Mouse (Mus musculus) cerebral cortex, adult 2 months (tissue): ENCODE measurements around the gene Tbc1d8.

ENCODE experiments used
- WGBS: fragments of 180-500 bp; shearing (Covaris S2); methylation state at CpG from one replicate; pipeline ENCODE4 v1.1.7; 2018; 5-methylcytosine and 5-hydroxymethylcytosine counted together

The Tbc1d8 gene

GRCm38 (mm10) chr1:39478896-39479200, 293 bp upstream of the Tbc1d8 start:
- 4% methylated on average over 10 of the region's 10 CpGs for WGBS

- 76% methylated on average over 5 of the region's 5 CpGs for WGBS
Measured at GRCm38 (mm10) chr1:39477064-39477463, 1.5 kb downstream of the Tbc1d8 start.

GRCm38 (mm10) chr1:39476341-39476740, 2.2 kb downstream of the Tbc1d8 start:
- WGBS: 93% methylated on average over 1 of the region's 1 CpGs

GRCm38 (mm10) chr1:39474516-39474915, 4.0 kb downstream of the Tbc1d8 start:
- 62% methylated on average over 9 of the region's 9 CpGs for WGBS

GRCm38 (mm10) chr1:39471298-39471902, 7.2 kb downstream of the Tbc1d8 start:
- 86% methylated on average over 9 of the region's 9 CpGs for WGBS

- WGBS: 82% methylated on average over 7 of the region's 7 CpGs
Measured at GRCm38 (mm10) chr1:39468982-39469381, 9.6 kb downstream of the Tbc1d8 start.

GRCm38 (mm10) chr1:39466526-39466925, 12.0 kb downstream of the Tbc1d8 start:
- 94% methylated on average over 13 of the region's 13 CpGs for WGBS

GRCm38 (mm10) chr1:39464760-39465159, 13.8 kb downstream of the Tbc1d8 start:
- WGBS: 96% methylated on average over 3 of the region's 3 CpGs

GRCm38 (mm10) chr1:39462937-39463444, 15.6 kb downstream of the Tbc1d8 start:
- WGBS: 83% methylated on average over 6 of the region's 6 CpGs

- WGBS: 52% methylated on average over 13 of the region's 13 CpGs
Measured at GRCm38 (mm10) chr1:39462036-39462435, 16.5 kb downstream of the Tbc1d8 start.

GRCm38 (mm10) chr1:39460495-39460894, 18.1 kb downstream of the Tbc1d8 start:
- 55% methylated on average over 5 of the region's 5 CpGs for WGBS

- 88% methylated on average over 13 of the region's 13 CpGs for WGBS
Measured at GRCm38 (mm10) chr1:39457887-39458874, 20.4 kb downstream of the Tbc1d8 start.

- WGBS: 87% methylated on average over 5 of the region's 5 CpGs
Measured at GRCm38 (mm10) chr1:39456421-39456853, 22.1 kb downstream of the Tbc1d8 start.

GRCm38 (mm10) chr1:39455350-39456023, 23.1 kb downstream of the Tbc1d8 start:
- WGBS: 85% methylated on average over 23 of the region's 23 CpGs

GRCm38 (mm10) chr1:39454783-39455175, 23.8 kb downstream of the Tbc1d8 start:
- WGBS: 73% methylated on average over 4 of the region's 4 CpGs

- WGBS: 76% methylated on average over 9 of the region's 9 CpGs
Measured at GRCm38 (mm10) chr1:39454108-39454782, 24.3 kb downstream of the Tbc1d8 start.

GRCm38 (mm10) chr1:39452203-39452602, 26.4 kb downstream of the Tbc1d8 start:
- 96% methylated on average over 4 of the region's 4 CpGs for WGBS

GRCm38 (mm10) chr1:39450069-39450728, 28.4 kb downstream of the Tbc1d8 start:
- WGBS: 64% methylated on average over 6 of the region's 6 CpGs

GRCm38 (mm10) chr1:39449251-39449790, 29.2 kb downstream of the Tbc1d8 start:
- WGBS: 85% methylated on average over 12 of the region's 12 CpGs

- 98% methylated on average over 5 of the region's 5 CpGs for WGBS
Measured at GRCm38 (mm10) chr1:39448819-39449218, 29.7 kb downstream of the Tbc1d8 start.

- WGBS: 70% methylated on average over 5 of the region's 5 CpGs
Measured at GRCm38 (mm10) chr1:39448238-39448637, 30.3 kb downstream of the Tbc1d8 start.
